Mouse (Mus musculus): ENCODE results near the gene Dlg1. TPM values are rescaled to one million over a fixed set of nuclear protein-coding genes. Genes with fewer than 3 reads are reported as not detected.

Gene Dlg1
- 66.7 to 92.9 TPM (median 70.2 TPM) in 3 replicates for total RNA-seq (2017)

DNA sequence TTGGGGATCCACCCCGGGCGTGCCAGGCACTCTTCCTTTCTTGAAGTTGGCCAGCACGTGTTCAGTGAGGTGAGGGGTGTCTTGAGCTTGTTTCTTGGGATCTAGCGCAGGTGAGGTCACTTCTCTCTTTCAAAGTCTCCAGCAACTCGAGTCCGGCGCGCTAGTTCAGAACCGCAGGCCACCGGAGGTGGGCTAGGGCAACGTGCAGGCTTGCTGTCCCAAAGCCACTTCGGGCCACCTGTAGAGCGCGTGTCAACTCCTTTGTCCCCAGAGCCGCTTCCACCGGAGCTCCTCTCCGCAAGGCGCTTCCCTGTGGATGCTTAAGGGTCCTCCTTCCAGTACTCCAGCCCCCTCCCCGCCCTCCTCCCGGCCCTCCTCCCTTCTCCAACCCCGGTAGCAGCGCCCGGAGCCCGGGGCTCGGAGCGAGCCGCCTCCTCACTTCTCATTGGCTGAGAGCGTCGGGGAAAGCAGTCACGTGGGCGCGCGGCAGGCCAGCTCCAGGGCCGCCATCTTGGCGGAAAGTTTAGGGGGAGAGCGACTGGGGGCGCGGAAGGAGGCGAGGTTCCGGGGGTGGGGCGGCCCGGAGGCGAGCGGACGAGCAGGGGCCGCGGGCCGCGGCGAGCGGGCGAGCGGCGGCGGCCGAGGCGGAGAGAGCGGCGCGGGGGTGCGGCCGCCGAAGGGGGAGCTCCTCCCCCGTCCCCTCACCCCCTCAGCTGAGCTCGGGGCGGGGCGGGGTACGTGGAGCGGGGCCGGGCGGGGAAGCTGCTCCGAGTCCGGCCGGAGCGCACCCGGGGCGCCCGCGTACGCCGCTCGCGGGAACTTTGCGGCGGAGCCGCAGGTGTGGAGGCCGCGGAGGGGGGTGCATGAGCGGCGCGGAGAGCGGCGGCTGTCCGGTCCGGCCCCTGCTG is at the start of gene Dlg1:
Gene Dlg1 (plus strand): TSS at position 65 of the 908 bp plus-strand sequence.
- peak; percentile 92 for ATAC-seq (replicated peaks; ENCODE audit: insufficient number of reproducible peaks, low FRiP score, low TSS enrichment, poor library complexity, severe bottlenecking)

- no peak for ATAC-seq (replicated peaks; ENCODE audit: insufficient number of reproducible peaks, low FRiP score, low TSS enrichment, poor library complexity, severe bottlenecking)
Observed at GRCm38 (mm10) chr16:31616382-31616781, 46.9 kb upstream of the Dlg1 start.

GRCm38 (mm10) chr16:31617128-31617527 is 46.1 kb upstream of the Dlg1 start:
- ATAC-seq (replicated peaks; ENCODE audit: insufficient number of reproducible peaks, low FRiP score, low TSS enrichment, poor library complexity, severe bottlenecking): no peak

GRCm38 (mm10) chr16:31617823-31618371 is 45.3 kb upstream of the Dlg1 start:
- ATAC-seq (replicated peaks; ENCODE audit: insufficient number of reproducible peaks, low FRiP score, low TSS enrichment, poor library complexity, severe bottlenecking): no peak

- no peak for ATAC-seq (replicated peaks; ENCODE audit: insufficient number of reproducible peaks, low FRiP score, low TSS enrichment, poor library complexity, severe bottlenecking)
Observed at GRCm38 (mm10) chr16:31618671-31619070, 44.6 kb upstream of the Dlg1 start.

DNA sequence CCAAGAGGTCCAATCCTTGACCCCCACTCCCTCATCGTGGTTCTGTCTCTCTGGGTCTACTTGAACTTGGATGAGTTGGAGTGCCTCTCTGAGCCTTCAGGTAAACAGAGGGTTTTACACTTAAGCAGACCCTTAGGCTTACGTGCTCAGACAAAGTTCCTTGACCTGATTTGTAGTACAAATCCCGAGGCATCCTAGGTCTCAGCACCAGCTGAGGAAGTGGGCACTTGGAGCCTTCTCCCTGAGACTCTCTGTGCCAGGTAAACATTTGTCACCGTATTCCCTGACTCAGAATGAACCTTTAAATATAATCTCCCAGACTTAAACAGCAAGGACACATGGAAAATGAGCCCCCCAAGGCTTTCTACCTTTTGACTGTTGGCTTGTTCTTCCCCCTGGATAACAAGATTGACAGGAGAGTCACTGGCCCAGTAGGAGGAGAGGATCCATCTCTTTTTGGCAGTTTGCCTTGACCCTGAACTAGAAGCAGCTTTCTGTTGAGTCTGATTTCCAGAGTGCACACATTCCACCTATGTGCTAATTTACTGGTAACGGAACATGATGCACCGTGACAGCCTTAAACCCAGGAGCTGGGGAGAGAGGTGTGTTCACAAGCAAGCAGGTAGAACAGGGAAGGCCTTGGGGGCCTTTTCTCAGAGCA is 43.4 kb upstream of the Dlg1 start:
- no peak for ATAC-seq (replicated peaks; ENCODE audit: insufficient number of reproducible peaks, low FRiP score, low TSS enrichment, poor library complexity, severe bottlenecking)

DNA sequence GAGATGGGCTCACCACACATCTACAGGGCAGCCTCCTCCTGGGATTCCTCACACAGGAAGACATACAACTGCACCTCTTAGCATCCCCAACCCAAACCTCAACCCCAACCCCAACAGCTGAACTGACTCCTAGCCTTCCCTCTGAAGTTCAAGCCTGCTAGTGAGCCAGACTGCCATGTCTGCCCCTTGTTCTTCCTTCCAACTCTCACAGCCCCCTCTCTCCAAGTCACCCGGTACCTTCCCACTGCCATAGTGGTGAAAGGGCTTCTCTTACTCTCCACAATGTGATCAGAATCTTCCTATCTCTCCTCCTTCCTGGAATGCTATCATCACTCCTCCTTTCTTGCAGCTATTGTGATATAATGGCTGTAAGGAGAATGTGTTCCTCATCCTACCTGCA is 40.9 kb upstream of the Dlg1 start:
- no peak for ATAC-seq (replicated peaks; ENCODE audit: insufficient number of reproducible peaks, low FRiP score, low TSS enrichment, poor library complexity, severe bottlenecking)

DNA sequence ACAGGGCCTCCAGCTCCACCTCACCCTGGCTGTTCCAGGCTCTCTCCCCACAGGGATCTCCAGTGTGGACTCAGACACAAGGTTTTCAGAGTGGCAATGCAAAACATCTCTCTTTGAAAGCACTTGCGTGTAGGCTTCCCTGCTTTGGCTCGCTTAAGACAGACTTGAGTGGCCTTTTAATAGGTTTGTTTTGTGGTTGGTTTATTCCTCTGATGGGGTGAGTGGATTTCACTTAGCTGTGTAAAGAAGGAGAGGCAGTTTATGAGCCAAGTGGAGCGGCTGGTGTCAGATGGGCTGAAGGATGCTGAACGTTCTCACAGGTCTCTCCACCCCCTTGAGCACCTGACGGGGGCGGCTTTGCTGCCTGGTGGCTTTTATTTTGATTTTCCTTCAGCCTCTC is 40.1 kb upstream of the Dlg1 start:
- no peak for ATAC-seq (replicated peaks; ENCODE audit: insufficient number of reproducible peaks, low FRiP score, low TSS enrichment, poor library complexity, severe bottlenecking)

DNA sequence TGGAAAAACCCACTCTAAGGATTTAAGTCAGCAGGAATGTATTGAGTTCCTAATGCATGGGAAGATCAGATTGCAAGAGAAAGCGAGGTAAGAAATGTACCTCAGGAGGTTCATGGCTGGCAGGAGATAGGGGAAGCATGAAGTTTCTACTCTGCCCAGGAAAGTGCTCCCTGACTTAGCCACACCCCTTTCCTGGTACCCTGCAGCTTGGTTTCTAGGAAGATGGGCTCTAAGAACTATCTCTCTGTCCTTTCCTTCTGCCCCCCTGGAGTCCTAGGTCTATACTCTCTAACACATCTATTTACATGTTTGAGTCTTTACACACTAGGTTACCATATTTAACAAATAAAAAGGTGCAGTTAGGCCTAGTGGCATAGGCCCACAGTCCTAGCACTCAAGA is 38.5 kb upstream of the Dlg1 start:
- ATAC-seq (replicated peaks; ENCODE audit: insufficient number of reproducible peaks, low FRiP score, low TSS enrichment, poor library complexity, severe bottlenecking): no peak

DNA sequence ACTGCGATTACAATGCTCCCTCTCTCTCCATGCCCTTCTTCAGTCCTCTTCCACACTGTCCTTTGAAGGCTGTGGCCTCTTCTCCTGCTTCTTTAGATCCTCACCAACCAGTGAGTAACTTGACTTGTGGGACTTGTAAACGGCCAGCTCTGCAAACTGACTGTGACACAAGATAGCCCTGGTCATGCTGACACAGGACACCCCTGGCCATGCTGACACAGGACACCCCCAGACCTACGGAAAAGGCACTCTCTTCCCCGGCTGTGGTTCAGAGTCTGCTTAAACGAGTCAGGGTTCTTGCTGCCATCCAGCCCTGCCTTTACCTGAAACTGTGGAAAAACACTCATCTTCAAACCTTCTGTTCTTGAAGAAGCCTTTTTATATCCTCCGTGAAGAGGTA is 36.9 kb upstream of the Dlg1 start:
- no peak for ATAC-seq (replicated peaks; ENCODE audit: insufficient number of reproducible peaks, low FRiP score, low TSS enrichment, poor library complexity, severe bottlenecking)

- ATAC-seq (replicated peaks; ENCODE audit: insufficient number of reproducible peaks, low FRiP score, low TSS enrichment, poor library complexity, severe bottlenecking): no peak
Observed at GRCm38 (mm10) chr16:31630381-31630780, 32.9 kb upstream of the Dlg1 start.

GRCm38 (mm10) chr16:31631046-31631445 is 32.2 kb upstream of the Dlg1 start:
- ATAC-seq (replicated peaks; ENCODE audit: insufficient number of reproducible peaks, low FRiP score, low TSS enrichment, poor library complexity, severe bottlenecking): no peak

DNA sequence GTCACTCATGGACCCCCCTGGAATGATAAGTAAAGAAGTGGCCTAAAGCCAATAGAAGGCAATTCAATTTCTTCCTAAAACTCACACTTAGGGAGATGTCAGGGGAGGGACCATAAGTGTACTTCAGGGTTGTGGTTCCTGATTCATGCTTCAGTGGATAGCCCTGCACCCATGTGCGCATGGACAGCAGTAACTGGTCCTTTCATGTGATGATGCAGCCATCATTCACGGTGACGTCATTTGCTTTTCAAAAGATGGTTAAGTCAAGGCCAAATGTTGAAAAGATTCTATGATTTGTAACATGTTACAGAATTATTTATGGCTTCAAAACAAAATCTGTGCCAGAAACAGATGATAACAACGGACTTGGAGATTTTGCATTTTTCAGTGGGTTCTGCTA is 28.9 kb upstream of the Dlg1 start:
- no peak for ATAC-seq (replicated peaks; ENCODE audit: insufficient number of reproducible peaks, low FRiP score, low TSS enrichment, poor library complexity, severe bottlenecking)

DNA sequence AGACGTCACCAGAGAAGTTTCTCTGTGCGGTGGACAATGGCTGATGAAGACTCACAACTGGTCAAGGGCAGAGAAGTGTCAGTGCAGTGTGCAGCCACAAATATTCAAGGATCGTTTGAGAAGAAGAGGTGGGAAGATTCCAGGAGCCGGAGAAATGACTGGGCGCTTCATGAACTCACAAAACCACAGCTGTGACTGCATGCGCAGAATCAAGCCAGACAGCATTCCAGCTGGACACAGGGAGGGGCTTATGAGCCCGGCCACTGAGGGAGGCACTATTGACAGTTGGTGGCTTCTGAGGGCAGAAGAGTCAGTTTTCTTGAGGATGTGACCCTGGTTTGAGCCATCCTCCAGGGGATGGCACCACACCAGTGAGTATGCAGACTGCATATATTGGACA is 24.9 kb upstream of the Dlg1 start:
- ATAC-seq (replicated peaks; ENCODE audit: insufficient number of reproducible peaks, low FRiP score, low TSS enrichment, poor library complexity, severe bottlenecking): no peak

DNA sequence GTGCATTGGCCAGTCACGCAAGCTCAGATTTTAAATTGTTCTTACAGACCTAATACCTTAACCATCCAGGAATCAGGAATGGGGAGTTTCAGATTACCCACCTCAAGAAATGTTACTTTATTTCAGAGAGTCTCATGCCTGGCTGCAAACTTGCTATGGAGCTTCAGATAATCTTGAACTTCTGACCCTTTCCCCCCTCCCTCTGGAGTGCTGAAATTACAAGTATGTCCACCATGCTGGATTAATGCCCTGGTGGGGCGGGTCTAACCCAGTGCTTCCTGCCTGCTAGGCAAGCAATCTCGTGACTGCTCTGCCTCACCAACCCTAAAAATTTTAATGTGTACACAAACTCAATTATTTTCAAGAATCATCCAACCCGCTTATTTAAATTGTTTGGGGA is 23.3 kb upstream of the Dlg1 start:
- no peak for ATAC-seq (replicated peaks; ENCODE audit: insufficient number of reproducible peaks, low FRiP score, low TSS enrichment, poor library complexity, severe bottlenecking)

GRCm38 (mm10) chr16:31641776-31642175 is 21.5 kb upstream of the Dlg1 start:
- ATAC-seq (replicated peaks; ENCODE audit: insufficient number of reproducible peaks, low FRiP score, low TSS enrichment, poor library complexity, severe bottlenecking): no peak

DNA sequence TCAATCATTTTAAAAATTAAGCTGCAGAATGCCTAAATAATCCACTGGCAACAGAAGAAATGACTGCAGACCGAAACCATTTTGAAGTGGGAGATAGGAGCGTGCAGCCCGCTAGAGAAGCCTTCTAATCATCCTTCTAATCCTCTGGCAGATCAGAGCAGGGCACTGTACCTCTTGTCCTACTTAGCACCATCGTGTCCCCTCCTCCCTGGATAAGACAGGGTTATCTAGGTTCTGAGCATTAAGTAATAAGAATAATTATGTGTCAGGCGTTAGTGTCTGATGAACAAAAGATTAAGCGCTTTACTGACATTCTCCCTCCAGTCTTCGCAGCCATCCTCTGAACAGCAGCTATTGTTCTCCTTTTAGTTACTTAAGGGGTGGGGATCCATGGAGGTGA is 16.0 kb upstream of the Dlg1 start:
- ATAC-seq (replicated peaks; ENCODE audit: insufficient number of reproducible peaks, low FRiP score, low TSS enrichment, poor library complexity, severe bottlenecking): no peak

GRCm38 (mm10) chr16:31650788-31651187 is 12.5 kb upstream of the Dlg1 start:
- ATAC-seq (replicated peaks; ENCODE audit: insufficient number of reproducible peaks, low FRiP score, low TSS enrichment, poor library complexity, severe bottlenecking): no peak

GRCm38 (mm10) chr16:31651541-31651940 is 11.7 kb upstream of the Dlg1 start:
- no peak for ATAC-seq (replicated peaks; ENCODE audit: insufficient number of reproducible peaks, low FRiP score, low TSS enrichment, poor library complexity, severe bottlenecking)
